ENCODE assay signal across 16 mouse cellular contexts in the genomic region with DNA sequence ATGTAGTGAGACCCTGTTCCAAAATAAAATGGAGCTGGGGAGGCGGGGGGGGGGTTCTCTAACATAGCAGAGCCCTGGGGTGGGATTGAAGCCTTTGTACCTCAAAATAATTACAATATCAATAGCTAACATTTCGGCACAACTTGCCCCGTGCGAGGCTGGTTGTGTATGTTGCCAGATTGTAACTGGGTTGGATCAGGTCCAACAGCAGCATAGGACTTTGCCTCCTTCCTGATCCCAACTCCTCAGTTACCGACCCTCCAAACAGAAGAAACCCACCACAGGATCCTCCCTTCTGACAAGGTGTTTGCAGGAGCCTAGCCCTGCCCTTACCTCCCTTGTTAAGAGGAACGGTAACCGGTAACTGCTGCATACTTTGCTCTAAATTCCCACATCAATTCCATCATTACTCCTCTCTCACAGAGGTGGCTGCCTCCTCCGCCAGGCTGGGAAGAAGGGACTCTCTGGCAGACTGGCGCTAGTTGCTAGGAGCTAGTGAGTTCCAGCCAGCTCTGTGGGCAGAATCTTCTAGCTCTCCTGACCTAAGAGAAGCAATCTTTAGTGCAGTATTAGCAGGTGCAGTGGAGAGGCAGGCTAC. TPM values are rescaled to one million over a fixed set of nuclear protein-coding genes. Genes with fewer than 3 reads are reported as not detected.
DNase-seq lines count a peak whose midpoint lies in the region; ATAC-seq and TF ChIP-seq lines count a peak whose summit lies in the region.
"Had no signal": no experiment of that assay in that cellular context is flagged by ENCODE, and none has a peak within 500 bp of the region (broad histone marks: within the 10 kb centered on the region; RNA-seq: fewer than 3 reads in every experiment).

No protein-coding gene starts in this region.

- peaks cover 22% of the 10 kb centered on the region for H3K4me1 ChIP-seq in heart, embryonic 11.5 days (ENCODE audit: control insufficient read depth, insufficient read depth, low read length)
- H3K4me1 ChIP-seq in liver, embryonic 12.5 days: peaks cover 67% of the 10 kb centered on the region
- peaks cover 70% of the 10 kb centered on the region for H3K4me1 ChIP-seq in liver, embryonic 13.5 days (replicated peaks)
- H3K4me1 ChIP-seq: embryonic facial prominence, embryonic 13.5 days; stomach, embryonic 15.5 days had no signal

- H3K9ac ChIP-seq in heart, embryonic 11.5 days (ENCODE audit: low read depth, low read length): no peak overlapping the region
- H3K9ac ChIP-seq in liver, embryonic 12.5 days: peak overlapping the region; percentile 1; the same call in 1 of the 2 replicates
- H3K9ac ChIP-seq in liver, embryonic 13.5 days: peak overlapping the region; percentile 10; the same call in 1 of the 2 replicates
- H3K9ac ChIP-seq: embryonic facial prominence, embryonic 13.5 days; stomach, embryonic 15.5 days had no signal

- DNase-seq in heart, adult 9 months (ENCODE audit: low spot score in 2 of 2): no peak
- DNase-seq in liver: no peak
- peak; percentile 54 for DNase-seq in brain, embryonic 14.5 days (ENCODE audit: low read depth)
- no peak for DNase-seq in liver, embryonic 13.5 days
- DNase-seq in embryo, embryonic 9.5 days (ENCODE audit: extremely low spot score): no peak
- DNase-seq in thymus, postnatal 0 days (ENCODE audit: low spot score): no peak
- DNase-seq: gastrocnemius, adult 2 months; heart, postnatal 14 days had no signal

- H3K4me2 ChIP-seq in heart, embryonic 11.5 days: no peak overlapping the region
- peak overlapping the region; percentile 45 for H3K4me2 ChIP-seq in liver, embryonic 12.5 days
- peak overlapping the region; percentile 49 for H3K4me2 ChIP-seq in liver, embryonic 13.5 days
- H3K4me2 ChIP-seq: embryonic facial prominence, embryonic 13.5 days; stomach, embryonic 15.5 days had no signal

- H3K27ac ChIP-seq in heart, embryonic 11.5 days (ENCODE audit: low read depth, low read length): 0 out of 2 replicates have a peak overlapping the region, but pooled peaks have one; percentile 1
- H3K27ac ChIP-seq in liver, embryonic 12.5 days: peak overlapping the region; percentile 84
- peak overlapping the region; percentile 86 for H3K27ac ChIP-seq in liver, embryonic 13.5 days
- H3K27ac ChIP-seq: embryonic facial prominence, embryonic 13.5 days; gastrocnemius, adult 2 months; kidney, postnatal 0 days; stomach, embryonic 15.5 days had no signal

- no peaks in the 10 kb centered on the region for H3K36me3 ChIP-seq in heart, embryonic 11.5 days (ENCODE audit: control insufficient read depth, insufficient read depth, low read length)
- H3K36me3 ChIP-seq in liver, embryonic 12.5 days: peaks cover 5% of the 10 kb centered on the region
- no peaks in the 10 kb centered on the region; the same call in 1 of the 2 replicates for H3K36me3 ChIP-seq in liver, embryonic 13.5 days
- H3K36me3 ChIP-seq: embryonic facial prominence, embryonic 13.5 days; stomach, embryonic 15.5 days had no signal

- H3K9me3 ChIP-seq in heart, embryonic 11.5 days (replicated peaks; ENCODE audit: control insufficient read depth, low read length): no peaks in the 10 kb centered on the region
- H3K9me3 ChIP-seq in liver, embryonic 12.5 days (replicated peaks): 0 out of 2 replicates have a peak, but pooled peaks cover 5% of the 10 kb centered on the region
- no peaks in the 10 kb centered on the region for H3K9me3 ChIP-seq in liver, embryonic 13.5 days (replicated peaks)
- H3K9me3 ChIP-seq: embryonic facial prominence, embryonic 13.5 days; stomach, embryonic 15.5 days had no signal

- no peak for ATAC-seq in heart, embryonic 11.5 days (replicated peaks; ENCODE audit: insufficient number of reproducible peaks, low FRiP score, low TSS enrichment)
- ATAC-seq in liver, embryonic 12.5 days: no peak
- no peak for ATAC-seq in liver, embryonic 13.5 days (ENCODE audit: low read depth)
- ATAC-seq: CD4-positive, CD25-positive, alpha-beta regulatory T cell, adult 4 months; lung, postnatal 0 days had no signal

- H3K27me3 ChIP-seq in heart, embryonic 11.5 days (ENCODE audit: control insufficient read depth, insufficient read depth, low read length): no peaks in the 10 kb centered on the region
- no peaks in the 10 kb centered on the region for H3K27me3 ChIP-seq in liver, embryonic 12.5 days (replicated peaks)
- no peaks in the 10 kb centered on the region for H3K27me3 ChIP-seq in liver, embryonic 13.5 days
- H3K27me3 ChIP-seq: stomach, embryonic 15.5 days had no signal

- 57% methylated on average over 9 of the region's 9 CpGs for WGBS in heart, embryonic 11.5 days (ENCODE audit: insufficient replicate concordance)
- 69% methylated on average over 9 of the region's 9 CpGs for WGBS in liver, embryonic 12.5 days (ENCODE audit: insufficient replicate concordance)
- WGBS in liver, embryonic 13.5 days (ENCODE audit: insufficient replicate concordance): 55% methylated on average over 9 of the region's 9 CpGs

- TF ChIP-seq POLR2A in brain, embryonic 14.5 days (IDR thresholded peaks at IDR 0.05; ENCODE audit: borderline replicate concordance, extremely low read depth, insufficient read depth, insufficient read length, poor library complexity, severe bottlenecking): no peak

- no peak overlapping the region for H3K4me3 ChIP-seq in heart, embryonic 11.5 days (ENCODE audit: low read depth, low read length)
- H3K4me3 ChIP-seq in liver, embryonic 12.5 days: no peak overlapping the region
- H3K4me3 ChIP-seq in liver, embryonic 13.5 days (replicated peaks): no peak overlapping the region
- H3K4me3 ChIP-seq: embryonic facial prominence, embryonic 13.5 days; gastrocnemius, adult 2 months; myocyte; stomach, embryonic 15.5 days had no signal

- TF ChIP-seq CTCF in brain, embryonic 14.5 days (IDR thresholded peaks at IDR 0.05; ENCODE audit: borderline replicate concordance, extremely low read depth, insufficient read depth, insufficient read length): no peak

RNA-seq across cellular contexts. Expression of a gene that starts 6.4 kb away (rescaled TPM):
- 3.8 and 4.6 TPM in 2 replicates for polyA plus RNA-seq in heart, embryonic 11.5 days (2014; fragmentation: Nextera tagmentation; extraction: Ambion mirVana)
- 1.7 and 2.1 TPM in 2 replicates for polyA plus RNA-seq in liver, embryonic 12.5 days (2016; fragmentation: Nextera tagmentation; extraction: Ambion mirVana)
- 9.9 and 10.2 TPM in 2 replicates for polyA plus RNA-seq in brain, embryonic 14.5 days (2012; rRNA removed)
- polyA plus RNA-seq in liver, embryonic 13.5 days (2015; fragmentation: Nextera tagmentation; extraction: Ambion mirVana): 2.2 and 2.3 TPM in 2 replicates
- polyA plus RNA-seq in thymus, postnatal 0 days (2015; fragmentation: Nextera tagmentation; extraction: Ambion mirVana): 18.3 and 21.4 TPM in 2 replicates

RNA-seq across cellular contexts. Expression of a gene that starts 46.1 kb away (rescaled TPM):
- 189 and 204 TPM in 2 replicates for polyA plus RNA-seq in heart, embryonic 11.5 days (2014; fragmentation: Nextera tagmentation; extraction: Ambion mirVana)
- 177 and 179 TPM in 2 replicates for polyA plus RNA-seq in liver, embryonic 12.5 days (2016; fragmentation: Nextera tagmentation; extraction: Ambion mirVana)
- 79.1 and 125 TPM in 2 replicates for polyA plus RNA-seq in brain, embryonic 14.5 days (2012; rRNA removed)
- polyA plus RNA-seq in liver, embryonic 13.5 days (2015; fragmentation: Nextera tagmentation; extraction: Ambion mirVana): 192 and 194 TPM in 2 replicates
- polyA plus RNA-seq in thymus, postnatal 0 days (2015; fragmentation: Nextera tagmentation; extraction: Ambion mirVana): 352 and 361 TPM in 2 replicates

Comparison
In these comparisons a context has a peak if more than half of its experiments do, and no peak if none do; other contexts are left out.
1. H3K27ac ChIP-seq: peak in every context shown above with its lines; median percentile 86 in liver, embryonic 13.5 days; 84 in liver, embryonic 12.5 days; 1 in heart, embryonic 11.5 days.